In the genomic region with DNA sequence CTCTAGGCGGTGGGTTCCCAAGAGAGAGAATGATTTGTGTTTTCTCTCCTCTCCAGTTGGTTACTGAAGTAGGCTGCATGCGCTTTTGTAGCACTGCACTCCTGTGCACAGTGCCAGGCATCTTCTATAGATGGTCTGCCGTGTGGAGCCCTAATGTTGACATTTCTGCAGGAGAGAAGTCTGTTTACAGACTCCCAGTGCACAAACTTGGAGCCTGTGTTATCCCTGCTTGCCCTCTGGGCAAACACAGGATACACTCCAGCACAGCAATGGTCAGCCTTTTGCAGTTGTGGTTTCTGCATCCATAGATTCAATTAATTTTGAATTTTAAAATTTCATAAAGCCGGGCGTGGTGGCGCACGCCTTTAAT, we compare ENCODE assay signal across 8 mouse cellular contexts. TPM values are rescaled to one million over a fixed set of nuclear protein-coding genes. Genes with fewer than 3 reads are reported as not detected.
DNase-seq lines count a peak whose midpoint lies in the region; ATAC-seq and TF ChIP-seq lines count a peak whose summit lies in the region.

No protein-coding gene starts in this region.

- H3K4me3 ChIP-seq in kidney, embryonic 14.5 days (ENCODE audit: low read length), result no peak overlapping the region
- no peak overlapping the region for H3K4me3 ChIP-seq in embryonic facial prominence, embryonic 11.5 days (ENCODE audit: low read depth, low read length)
- no peak overlapping the region for H3K4me3 ChIP-seq in hindbrain, postnatal 0 days (ENCODE audit: low read length)
- no peak overlapping the region for H3K4me3 ChIP-seq in midbrain, embryonic 16.5 days (ENCODE audit: low read depth, low read length)

- no peak for TF ChIP-seq CTCF in hindbrain, postnatal 0 days (IDR thresholded peaks at IDR 0.05; ENCODE audit: low read depth)

- no peak for DNase-seq in kidney, adult 9 months
- no peak for DNase-seq in embryonic facial prominence, embryonic 11.5 days (ENCODE audit: low spot score)
- DNase-seq in hindbrain, postnatal 0 days (ENCODE audit: low spot score), result no peak
- DNase-seq in retina, embryonic 14.5 days (ENCODE audit: low spot score), result no peak
- no peak for DNase-seq in layer of hippocampus, postnatal 14 days (ENCODE audit: low spot score in 2 of 2)
- no peak for DNase-seq in right cerebral cortex, adult 18-20 months

- peak overlapping the region; percentile 55; the same call in 1 of the 2 replicates for H3K27ac ChIP-seq in kidney, embryonic 14.5 days (ENCODE audit: low read depth, low read length)
- 0 out of 2 replicates have a peak overlapping the region, but pooled peaks have one; percentile 25 for H3K27ac ChIP-seq in embryonic facial prominence, embryonic 11.5 days (replicated peaks; ENCODE audit: low read depth, low read length)
- H3K27ac ChIP-seq in hindbrain, postnatal 0 days, result peak overlapping the region; percentile 78
- peak overlapping the region; percentile 53 for H3K27ac ChIP-seq in midbrain, embryonic 16.5 days (ENCODE audit: low read length)

- no peak overlapping the region for H3K9ac ChIP-seq in kidney, embryonic 14.5 days (ENCODE audit: low read depth, low read length)
- no peak overlapping the region for H3K9ac ChIP-seq in embryonic facial prominence, embryonic 11.5 days (replicated peaks; ENCODE audit: low read length)
- 0 out of 2 replicates have a peak overlapping the region, but pooled peaks have one; percentile 3 for H3K9ac ChIP-seq in hindbrain, postnatal 0 days (replicated peaks; ENCODE audit: low read length)
- 0 out of 2 replicates have a peak overlapping the region, but pooled peaks have one; percentile 38 for H3K9ac ChIP-seq in midbrain, embryonic 16.5 days (ENCODE audit: low read depth, low read length)

- ATAC-seq in kidney, embryonic 14.5 days (ENCODE audit: low FRiP score, low TSS enrichment), result no peak
- no peak for ATAC-seq in embryonic facial prominence, embryonic 11.5 days (replicated peaks; ENCODE audit: insufficient number of reproducible peaks, low FRiP score, low TSS enrichment, low read depth)
- no peak for ATAC-seq in hindbrain, postnatal 0 days
- ATAC-seq in midbrain, embryonic 16.5 days, result peak; percentile 22; the same call in 1 of the 2 replicates

- no peaks in the 10 kb centered on the region for H3K36me3 ChIP-seq in kidney, embryonic 14.5 days (ENCODE audit: control insufficient read depth, insufficient read depth, low read length)
- no peaks in the 10 kb centered on the region for H3K36me3 ChIP-seq in embryonic facial prominence, embryonic 11.5 days (replicated peaks; ENCODE audit: control insufficient read depth, insufficient read depth, low read depth, low read length)
- no peaks in the 10 kb centered on the region for H3K36me3 ChIP-seq in hindbrain, postnatal 0 days (ENCODE audit: insufficient read depth, low read length)
- no peaks in the 10 kb centered on the region for H3K36me3 ChIP-seq in midbrain, embryonic 16.5 days (ENCODE audit: control insufficient read depth, insufficient read depth, low read length)

- H3K27me3 ChIP-seq in kidney, embryonic 14.5 days (ENCODE audit: control insufficient read depth, insufficient read depth, low read length), result no peaks in the 10 kb centered on the region
- no peaks in the 10 kb centered on the region for H3K27me3 ChIP-seq in embryonic facial prominence, embryonic 11.5 days (ENCODE audit: control insufficient read depth, insufficient read depth, low read length)
- no peaks in the 10 kb centered on the region for H3K27me3 ChIP-seq in hindbrain, postnatal 0 days (ENCODE audit: insufficient read depth, low read length)
- no peaks in the 10 kb centered on the region for H3K27me3 ChIP-seq in midbrain, embryonic 16.5 days (ENCODE audit: control insufficient read depth, insufficient read depth, low read depth, low read length)

- H3K4me1 ChIP-seq in kidney, embryonic 14.5 days (ENCODE audit: control insufficient read depth, insufficient read depth, low read length), result peaks cover 23% of the 10 kb centered on the region
- peaks cover 7% of the 10 kb centered on the region for H3K4me1 ChIP-seq in embryonic facial prominence, embryonic 11.5 days (ENCODE audit: control insufficient read depth, insufficient read depth, low read length)
- peaks cover 32% of the 10 kb centered on the region for H3K4me1 ChIP-seq in hindbrain, postnatal 0 days (ENCODE audit: insufficient read depth, low read length)
- peaks cover 30% of the 10 kb centered on the region for H3K4me1 ChIP-seq in midbrain, embryonic 16.5 days (ENCODE audit: control insufficient read depth, insufficient read depth, low read length)

- H3K9me3 ChIP-seq in kidney, embryonic 14.5 days (ENCODE audit: control insufficient read depth, low read length), result no peaks in the 10 kb centered on the region
- H3K9me3 ChIP-seq in embryonic facial prominence, embryonic 11.5 days (replicated peaks; ENCODE audit: control insufficient read depth, low read length), result no peaks in the 10 kb centered on the region
- H3K9me3 ChIP-seq in hindbrain, postnatal 0 days (ENCODE audit: low read length), result no peaks in the 10 kb centered on the region
- no peaks in the 10 kb centered on the region for H3K9me3 ChIP-seq in midbrain, embryonic 16.5 days (replicated peaks; ENCODE audit: control insufficient read depth, low read length, poor library complexity, severe bottlenecking)

- H3K4me2 ChIP-seq in kidney, embryonic 14.5 days (replicated peaks; ENCODE audit: low read depth, low read length), result no peak overlapping the region
- no peak overlapping the region for H3K4me2 ChIP-seq in embryonic facial prominence, embryonic 11.5 days (ENCODE audit: low read depth, low read length)
- peak overlapping the region; percentile 43; the same call in 1 of the 2 replicates for H3K4me2 ChIP-seq in hindbrain, postnatal 0 days (ENCODE audit: low read depth, low read length)
- H3K4me2 ChIP-seq in midbrain, embryonic 16.5 days (ENCODE audit: low read length), result 0 out of 2 replicates have a peak overlapping the region, but pooled peaks have one; percentile 10

- WGBS in kidney, embryonic 14.5 days, result 73% methylated on average over 7 of the region's 7 CpGs
- 71% methylated on average over 7 of the region's 7 CpGs for WGBS in embryonic facial prominence, embryonic 11.5 days
- 62% methylated on average over 7 of the region's 7 CpGs for WGBS in hindbrain, postnatal 0 days
- 74% methylated on average over 7 of the region's 7 CpGs for WGBS in midbrain, embryonic 16.5 days

RNA-seq across cellular contexts. Expression of a gene that starts 13.2 kb away (rescaled TPM):
- 10.0 and 17.8 TPM in 2 replicates for polyA plus RNA-seq in kidney, embryonic 14.5 days (2014; fragmentation: Nextera tagmentation; extraction: Ambion mirVana)
- polyA plus RNA-seq in embryonic facial prominence, embryonic 11.5 days (2014; fragmentation: Nextera tagmentation; extraction: Ambion mirVana), result 13.8 and 16.0 TPM in 2 replicates
- 65.0 and 73.9 TPM in 2 replicates for total RNA-seq in hindbrain, postnatal 0 days (2014; rRNA removed)
- 11.7 and 13.3 TPM in 2 replicates for polyA plus RNA-seq in hindbrain, postnatal 0 days (2015; fragmentation: Nextera tagmentation; extraction: Ambion mirVana)
- polyA plus RNA-seq in midbrain, embryonic 16.5 days (2015; fragmentation: Nextera tagmentation; extraction: Ambion mirVana), result 12.4 and 16.2 TPM in 2 replicates
- 100 to 1,000 TPM; 255 to 268 TPM for total RNA-seq in layer of hippocampus, postnatal 14 days (2021)

RNA-seq across cellular contexts. Expression of a gene that starts 40.3 kb away (rescaled TPM):
- polyA plus RNA-seq in kidney, embryonic 14.5 days (2014; fragmentation: Nextera tagmentation; extraction: Ambion mirVana), result 327 and 365 TPM in 2 replicates
- 333 and 344 TPM in 2 replicates for polyA plus RNA-seq in embryonic facial prominence, embryonic 11.5 days (2014; fragmentation: Nextera tagmentation; extraction: Ambion mirVana)
- 81.8 and 93.6 TPM in 2 replicates for total RNA-seq in hindbrain, postnatal 0 days (2014; rRNA removed)
- polyA plus RNA-seq in hindbrain, postnatal 0 days (2015; fragmentation: Nextera tagmentation; extraction: Ambion mirVana), result 232 and 238 TPM in 2 replicates
- polyA plus RNA-seq in midbrain, embryonic 16.5 days (2015; fragmentation: Nextera tagmentation; extraction: Ambion mirVana), result 220 and 238 TPM in 2 replicates
- total RNA-seq in layer of hippocampus, postnatal 14 days (2021), result 10 to 100 TPM; 77.2 to 80.1 TPM

Comparison
In these comparisons a context has a peak if more than half of its experiments do, and no peak if none do; other contexts are left out.
1. H3K27ac ChIP-seq: peak in every context shown above with its lines; median percentile 78 in hindbrain, postnatal 0 days; 55 in kidney, embryonic 14.5 days; 53 in midbrain, embryonic 16.5 days; 25 in embryonic facial prominence, embryonic 11.5 days.
2. H3K4me2 ChIP-seq: peak in hindbrain, postnatal 0 days (single experiment) and midbrain, embryonic 16.5 days (single experiment); none in kidney, embryonic 14.5 days (single experiment) and embryonic facial prominence, embryonic 11.5 days (single experiment).
3. H3K9ac ChIP-seq: peak in hindbrain, postnatal 0 days (single experiment) and midbrain, embryonic 16.5 days (single experiment); none in kidney, embryonic 14.5 days (single experiment) and embryonic facial prominence, embryonic 11.5 days (single experiment).